Mouse (Mus musculus) brain, embryonic 14.5 days (tissue): ENCODE measurements around the gene Ect2l.

Experiments used
- CTCF ChIP-seq: fragments of 200-500 bp; IDR thresholded peaks from 2 replicates; pipeline ENCODE4 v1.5.1; 2012; ENCODE audit warnings: inconsistent platforms, mild to moderate bottlenecking, moderate library complexity, borderline replicate concordance; ENCODE audit not compliant: insufficient read depth, insufficient read length; ENCODE audit errors: extremely low read depth
- POLR2A ChIP-seq: fragments of 200-500 bp; IDR thresholded peaks from 2 replicates; pipeline ENCODE4 v1.6.1; 2012; ENCODE audit warnings: mild to moderate bottlenecking, inconsistent platforms, borderline replicate concordance; ENCODE audit not compliant: poor library complexity, insufficient read depth, insufficient read length, severe bottlenecking; ENCODE audit errors: extremely low read depth

DNA sequence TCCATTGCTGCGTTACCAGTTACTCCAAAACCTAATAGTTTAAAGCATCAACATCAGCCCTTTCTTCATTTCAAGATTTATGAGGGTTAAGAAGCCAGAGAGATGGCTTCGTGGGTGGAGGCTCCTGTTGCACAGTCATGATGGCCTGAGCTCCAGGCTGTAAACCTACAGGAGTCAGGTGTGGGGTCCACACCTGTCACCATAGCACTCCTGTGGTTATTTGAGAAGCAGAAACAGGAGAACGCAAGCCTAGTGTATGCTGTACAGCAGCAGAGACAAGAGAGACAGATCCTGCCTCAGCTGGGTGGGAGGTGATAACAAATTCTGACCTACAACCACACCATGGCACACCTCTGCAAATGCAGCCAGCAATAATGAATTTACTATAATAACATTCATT, 8.3 kb downstream of the Ect2l start:
- TF ChIP-seq CTCF (no peak), POLR2A (no peak)
